Mouse (Mus musculus): ENCODE results near the gene Glud1. TPM values are rescaled to one million over a fixed set of nuclear protein-coding genes. Genes with fewer than 3 reads are reported as not detected.

The Glud1 gene
- polyA plus RNA-seq, 1 experiment = 95.8 TPM

- Histone ChIP-seq H3K79me2 (ENCODE audit: control insufficient read depth, insufficient read depth) (no peaks in the 10 kb centered on the region), H3K36me3 (ENCODE audit: control insufficient read depth, insufficient read depth) (peaks cover 39% of the 10 kb centered on the region), H3ac (ENCODE audit: control insufficient read depth, insufficient read length) (no peak overlapping the region), H3K4me3 (no peak overlapping the region), H3K4me2 (ENCODE audit: low read depth) (no peak overlapping the region), H3K27me3 (ENCODE audit: control insufficient read depth, insufficient read depth, insufficient read length) (no peaks in the 10 kb centered on the region)
- TF ChIP-seq SRF (IDR thresholded peaks at IDR 0.05; ENCODE audit: control insufficient read depth, insufficient read length, low read depth) = no peak
- TF ChIP-seq E2F4 (IDR thresholded peaks at IDR 0.05; ENCODE audit: insufficient read depth) = no peak
- TF ChIP-seq USF1 (IDR thresholded peaks at IDR 0.05; ENCODE audit: low read depth) = no peak
- TF ChIP-seq TCF3 (IDR thresholded peaks at IDR 0.05; ENCODE audit: insufficient read length, low read depth) = no peak
- no peak for TF ChIP-seq MYOG (IDR thresholded peaks at IDR 0.05; ENCODE audit: control insufficient read depth in 1 of 3, insufficient read depth in 1 of 3, insufficient read length in 2 of 3, low read depth in 2 of 3)
- no peak for TF ChIP-seq TCF12 (IDR thresholded peaks at IDR 0.05; ENCODE audit: insufficient read depth, poor library complexity, severe bottlenecking)
- no peak for TF ChIP-seq REST (IDR thresholded peaks at IDR 0.05; ENCODE audit: insufficient read depth, insufficient read length)
- TF ChIP-seq MYOD1 (IDR thresholded peaks at IDR 0.05; ENCODE audit: control insufficient read depth in 1 of 3, insufficient read length in 2 of 3, low read depth in 2 of 3) = no peak
- TF ChIP-seq MAX (IDR thresholded peaks at IDR 0.05; ENCODE audit: low read depth) = no peak
- no peak for TF ChIP-seq CEBPB (IDR thresholded peaks at IDR 0.05; ENCODE audit: insufficient read depth, poor library complexity, severe bottlenecking)
- TF ChIP-seq POLR2AphosphoS2 (IDR thresholded peaks at IDR 0.05; ENCODE audit: insufficient read length, low read depth) = no peak
- no peak for TF ChIP-seq POLR2A (IDR thresholded peaks at IDR 0.05; ENCODE audit: insufficient read length, low read depth)
Observed at GRCm38 (mm10) chr14:34344361-34344760, 33.8 kb downstream of the Glud1 start.

GRCm38 (mm10) chr14:34345771-34346566 is 35.4 kb downstream of the Glud1 start:
- Histone ChIP-seq H3K27me3 (ENCODE audit: control insufficient read depth, insufficient read depth, insufficient read length) (no peaks in the 10 kb centered on the region), H3ac (ENCODE audit: control insufficient read depth, insufficient read length) (no peak overlapping the region)
- TF ChIP-seq POLR2AphosphoS2 (IDR thresholded peaks at IDR 0.05; ENCODE audit: insufficient read length, low read depth) (peak; percentile 76), TCF3 (IDR thresholded peaks at IDR 0.05; ENCODE audit: insufficient read length, low read depth) (no peak)

GRCm38 (mm10) chr14:34347084-34347483 is 36.6 kb downstream of the Glud1 start:
- Histone ChIP-seq H3K79me2 (ENCODE audit: control insufficient read depth, insufficient read depth) (no peaks in the 10 kb centered on the region), H3K4me2 (ENCODE audit: low read depth) (no peak overlapping the region), H3ac (ENCODE audit: control insufficient read depth, insufficient read length) (no peak overlapping the region), H3K4me3 (no peak overlapping the region), H3K36me3 (ENCODE audit: control insufficient read depth, insufficient read depth) (peaks cover 15% of the 10 kb centered on the region), H3K27me3 (ENCODE audit: control insufficient read depth, insufficient read depth, insufficient read length) (no peaks in the 10 kb centered on the region)
- peak; percentile 67 for TF ChIP-seq POLR2AphosphoS2 (IDR thresholded peaks at IDR 0.05; ENCODE audit: insufficient read length, low read depth)
- TF ChIP-seq CEBPB (IDR thresholded peaks at IDR 0.05; ENCODE audit: insufficient read depth, poor library complexity, severe bottlenecking) = no peak
- no peak for TF ChIP-seq REST (IDR thresholded peaks at IDR 0.05; ENCODE audit: insufficient read depth, insufficient read length)
- TF ChIP-seq SRF (IDR thresholded peaks at IDR 0.05; ENCODE audit: control insufficient read depth, insufficient read length, low read depth) = no peak
- no peak for TF ChIP-seq MYOD1 (IDR thresholded peaks at IDR 0.05; ENCODE audit: control insufficient read depth in 1 of 3, insufficient read length in 2 of 3, low read depth in 2 of 3)
- no peak for TF ChIP-seq TCF3 (IDR thresholded peaks at IDR 0.05; ENCODE audit: insufficient read length, low read depth)
- no peak for TF ChIP-seq USF1 (IDR thresholded peaks at IDR 0.05; ENCODE audit: low read depth)

More at GRCm38 (mm10) chr14:34345771-34346566, 35.4 kb downstream of the Glud1 start:
- no peaks in the 10 kb centered on the region for H3K79me2 ChIP-seq (ENCODE audit: control insufficient read depth, insufficient read depth)
- H3K4me3 ChIP-seq = no peak overlapping the region
- H3K36me3 ChIP-seq (ENCODE audit: control insufficient read depth, insufficient read depth) = peaks cover 25% of the 10 kb centered on the region
- no peak overlapping the region for H3K4me2 ChIP-seq (ENCODE audit: low read depth)

GRCm38 (mm10) chr14:34348301-34348700 is 37.8 kb downstream of the Glud1 start:
- H3K4me2 ChIP-seq (ENCODE audit: low read depth) = no peak overlapping the region
- TF ChIP-seq TCF12 (IDR thresholded peaks at IDR 0.05; ENCODE audit: insufficient read depth, poor library complexity, severe bottlenecking) (no peak), TCF3 (IDR thresholded peaks at IDR 0.05; ENCODE audit: insufficient read length, low read depth) (no peak), CEBPB (IDR thresholded peaks at IDR 0.05; ENCODE audit: insufficient read depth, poor library complexity, severe bottlenecking) (no peak), REST (IDR thresholded peaks at IDR 0.05; ENCODE audit: insufficient read depth, insufficient read length) (no peak), POLR2A (IDR thresholded peaks at IDR 0.05; ENCODE audit: insufficient read length, low read depth) (no peak), E2F4 (IDR thresholded peaks at IDR 0.05; ENCODE audit: insufficient read depth) (no peak), MAX (IDR thresholded peaks at IDR 0.05; ENCODE audit: low read depth) (no peak), POLR2AphosphoS2 (IDR thresholded peaks at IDR 0.05; ENCODE audit: insufficient read length, low read depth) (no peak), SRF (IDR thresholded peaks at IDR 0.05; ENCODE audit: control insufficient read depth, insufficient read length, low read depth) (no peak), MYOD1 (IDR thresholded peaks at IDR 0.05; ENCODE audit: control insufficient read depth in 1 of 3, insufficient read length in 2 of 3, low read depth in 2 of 3) (peak in 1 of 3 experiments; percentile 17), USF1 (IDR thresholded peaks at IDR 0.05; ENCODE audit: low read depth) (no peak), MYOG (IDR thresholded peaks at IDR 0.05; ENCODE audit: control insufficient read depth in 1 of 3, insufficient read depth in 1 of 3, insufficient read length in 2 of 3, low read depth in 2 of 3) (peak in 1 of 3 experiments; percentile 12)
- no peak overlapping the region for H3K4me3 ChIP-seq
- peaks cover 3% of the 10 kb centered on the region for H3K36me3 ChIP-seq (ENCODE audit: control insufficient read depth, insufficient read depth)
- H3K27me3 ChIP-seq (ENCODE audit: control insufficient read depth, insufficient read depth, insufficient read length) = no peaks in the 10 kb centered on the region
- no peak overlapping the region for H3ac ChIP-seq (ENCODE audit: control insufficient read depth, insufficient read length)
- H3K79me2 ChIP-seq (ENCODE audit: control insufficient read depth, insufficient read depth) = no peaks in the 10 kb centered on the region

- no peak overlapping the region for H3K4me2 ChIP-seq (ENCODE audit: low read depth)
- TF ChIP-seq MAX (IDR thresholded peaks at IDR 0.05; ENCODE audit: low read depth) (no peak), SRF (IDR thresholded peaks at IDR 0.05; ENCODE audit: control insufficient read depth, insufficient read length, low read depth) (no peak), TCF12 (IDR thresholded peaks at IDR 0.05; ENCODE audit: insufficient read depth, poor library complexity, severe bottlenecking) (no peak), TCF3 (IDR thresholded peaks at IDR 0.05; ENCODE audit: insufficient read length, low read depth) (no peak), CEBPB (IDR thresholded peaks at IDR 0.05; ENCODE audit: insufficient read depth, poor library complexity, severe bottlenecking) (no peak), POLR2AphosphoS2 (IDR thresholded peaks at IDR 0.05; ENCODE audit: insufficient read length, low read depth) (no peak)
- H3ac ChIP-seq (ENCODE audit: control insufficient read depth, insufficient read length) = no peak overlapping the region
- no peaks in the 10 kb centered on the region for H3K36me3 ChIP-seq (ENCODE audit: control insufficient read depth, insufficient read depth)
- no peak overlapping the region for H3K4me3 ChIP-seq
- H3K79me2 ChIP-seq (ENCODE audit: control insufficient read depth, insufficient read depth) = no peaks in the 10 kb centered on the region
- no peaks in the 10 kb centered on the region for H3K27me3 ChIP-seq (ENCODE audit: control insufficient read depth, insufficient read depth, insufficient read length)
Observed at GRCm38 (mm10) chr14:34349007-34349406, 38.5 kb downstream of the Glud1 start.

All from myocyte (in vitro differentiated cells).